Mouse (Mus musculus) erythroblast, embryonic 14.5 days (primary cell): ENCODE results near the gene Hcn1.

Experiments
- GATA1 ChIP-seq: IDR thresholded peaks from 2 replicates; pipeline ENCODE4 v1.6.1; 2012; ENCODE audit warnings: low read length, inconsistent platforms, mixed read lengths
- TAL1 ChIP-seq: IDR thresholded peaks from 3 replicates; pipeline ENCODE4 v1.6.1; 2012; ENCODE audit warnings: low read length, inconsistent platforms, mixed read lengths

DNA sequence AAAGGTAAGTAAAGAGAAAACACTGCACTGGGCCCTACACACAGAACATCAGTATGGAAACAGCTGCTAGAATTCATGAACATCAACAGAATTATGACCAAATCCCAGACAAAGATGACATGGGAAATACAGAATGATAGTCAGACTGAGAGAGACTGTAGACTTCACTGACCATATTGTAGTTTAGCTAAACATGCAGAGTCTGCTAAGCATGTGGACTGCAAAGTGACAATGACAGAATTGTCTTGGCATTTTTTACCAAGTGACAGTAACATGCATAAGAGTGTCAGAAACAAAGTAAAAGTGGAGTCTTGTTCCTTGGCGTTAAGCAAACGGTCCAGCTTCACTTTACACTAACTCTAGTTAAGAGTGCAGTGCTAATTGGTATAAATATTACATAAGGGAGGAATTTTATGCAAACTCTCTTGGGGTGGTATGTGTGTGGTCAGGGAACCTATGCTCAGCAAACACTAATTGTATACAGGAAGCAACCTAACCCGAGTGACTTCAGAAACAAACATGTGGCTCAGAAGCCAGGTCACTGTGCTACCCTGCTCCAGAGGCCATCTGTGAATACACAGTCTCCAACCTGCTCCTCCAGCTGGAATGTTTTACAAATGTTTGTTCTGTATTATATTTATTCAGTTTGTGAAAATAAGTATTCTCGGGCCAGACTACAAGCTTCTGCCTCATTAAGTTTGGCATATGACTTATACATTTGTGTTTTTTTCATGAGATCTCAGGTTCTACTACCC, 278.5 kb downstream of the Hcn1 start:
- TF ChIP-seq TAL1: no peak
- TF ChIP-seq GATA1: no peak
